Mouse (Mus musculus): ENCODE results near the gene Olfr323. TPM values are rescaled to one million over a fixed set of nuclear protein-coding genes. Genes with fewer than 3 reads are reported as not detected.

Olfr323 gene
- not detected in 2 replicates for polyA plus RNA-seq (2015; fragmentation: Nextera tagmentation; extraction: Ambion mirVana)

GRCm38 (mm10) chr11:58630401-58630800 is at the start of gene Olfr323:
TSS of gene Olfr323 (minus strand) at chr11:58630501.
- Histone ChIP-seq H3K4me3 (no peak within 1 kb of the TSS), H3K27ac (no peak within 1 kb of the TSS), H3K27me3 (no peaks in the 10 kb centered on the region), H3K4me2 (no peak within 1 kb of the TSS), H3K9ac (no peak within 1 kb of the TSS), H3K36me3 (no peaks in the 10 kb centered on the region), H3K4me1 (no peaks in the 10 kb centered on the region), H3K9me3 (no peaks in the 10 kb centered on the region)
- 77% methylated on average over 5 of the region's 5 CpGs for WGBS
- no peak for ATAC-seq (ENCODE audit: borderline replicate concordance, extremely low read depth, low FRiP score, low TSS enrichment)

- Histone ChIP-seq H3K4me1 (no peaks in the 10 kb centered on the region), H3K4me2 (no peak overlapping the region), H3K27ac (no peak overlapping the region), H3K4me3 (no peak overlapping the region), H3K9ac (no peak overlapping the region), H3K9me3 (no peaks in the 10 kb centered on the region), H3K27me3 (no peaks in the 10 kb centered on the region), H3K36me3 (no peaks in the 10 kb centered on the region)
- ATAC-seq (ENCODE audit: borderline replicate concordance, extremely low read depth, low FRiP score, low TSS enrichment): no peak
- 53% methylated on average over 4 of the region's 4 CpGs for WGBS
These were observed 41.5 kb upstream of the Olfr323 start for GRCm38 (mm10) chr11:58671825-58672224.

DNA sequence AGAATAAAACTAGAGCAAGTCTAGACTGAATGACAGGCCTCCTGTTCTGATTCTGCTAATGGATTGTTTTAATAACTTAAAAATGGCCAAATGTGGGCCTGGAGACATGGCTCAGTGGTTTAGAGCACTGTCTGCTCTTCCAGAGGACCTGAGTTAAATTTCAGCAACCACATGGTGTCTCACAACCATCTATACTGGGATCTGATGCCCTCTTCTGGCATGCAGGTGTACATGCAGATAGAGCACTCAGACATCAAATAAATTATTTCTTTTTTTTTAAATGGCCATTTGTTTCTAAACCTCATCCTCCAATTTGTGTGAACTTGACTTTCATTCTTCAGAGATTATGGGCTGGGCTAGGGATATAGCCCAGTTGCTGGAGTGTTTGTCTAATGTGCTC is 39.0 kb upstream of the Olfr323 start:
- Histone ChIP-seq H3K4me2 (no peak overlapping the region), H3K4me3 (no peak overlapping the region), H3K27ac (no peak overlapping the region), H3K36me3 (no peaks in the 10 kb centered on the region), H3K27me3 (no peaks in the 10 kb centered on the region), H3K9me3 (no peaks in the 10 kb centered on the region), H3K9ac (no peak overlapping the region), H3K4me1 (no peaks in the 10 kb centered on the region)
- ATAC-seq (ENCODE audit: borderline replicate concordance, extremely low read depth, low FRiP score, low TSS enrichment): no peak

GRCm38 (mm10) chr11:58658596-58658995 is 28.3 kb upstream of the Olfr323 start, which contains the start of gene Olfr322:
TSS of gene Olfr322 (plus strand) at chr11:58658782.
- H3K9ac ChIP-seq: no peak within 1 kb of the TSS
- no peak for ATAC-seq (ENCODE audit: borderline replicate concordance, extremely low read depth, low FRiP score, low TSS enrichment)
- 82% methylated on average over 4 of the region's 4 CpGs for WGBS
- H3K27me3 ChIP-seq: no peaks in the 10 kb centered on the region
- no peaks in the 10 kb centered on the region for H3K9me3 ChIP-seq
- no peak within 1 kb of the TSS for H3K27ac ChIP-seq
- H3K36me3 ChIP-seq: no peaks in the 10 kb centered on the region
- no peaks in the 10 kb centered on the region for H3K4me1 ChIP-seq
- no peak within 1 kb of the TSS for H3K4me3 ChIP-seq
- H3K4me2 ChIP-seq: no peak within 1 kb of the TSS

DNA sequence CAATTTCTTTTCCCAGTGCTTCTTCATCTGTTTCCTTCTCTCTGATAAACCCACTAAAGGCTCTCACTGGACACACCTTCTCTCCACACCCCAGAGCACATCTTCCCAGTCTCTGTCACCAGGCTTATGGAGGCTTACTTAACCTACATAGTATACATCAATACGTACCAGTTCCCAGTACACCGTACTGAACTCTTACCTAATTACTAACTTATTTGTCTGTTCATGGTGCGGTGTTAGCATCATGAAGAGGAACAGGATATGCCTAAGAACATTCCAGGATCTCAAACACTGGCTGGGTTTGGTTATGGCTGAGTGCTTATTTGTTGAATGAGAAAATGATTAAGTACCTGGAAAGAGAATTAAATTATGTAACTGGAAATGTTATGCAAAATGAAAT is 24.9 kb upstream of the Olfr323 start:
- H3K27ac ChIP-seq: no peak overlapping the region
- H3K9ac ChIP-seq: no peak overlapping the region
- H3K4me2 ChIP-seq: no peak overlapping the region
- ATAC-seq (ENCODE audit: borderline replicate concordance, extremely low read depth, low FRiP score, low TSS enrichment): no peak
- no peak overlapping the region for H3K4me3 ChIP-seq
- H3K27me3 ChIP-seq: no peaks in the 10 kb centered on the region
- no peaks in the 10 kb centered on the region for H3K9me3 ChIP-seq
- WGBS: 88% methylated on average over 3 of the region's 3 CpGs
- H3K36me3 ChIP-seq: no peaks in the 10 kb centered on the region
- H3K4me1 ChIP-seq: no peaks in the 10 kb centered on the region

GRCm38 (mm10) chr11:58643350-58643749 is 13.0 kb upstream of the Olfr323 start:
- no peak overlapping the region for H3K27ac ChIP-seq
- no peak overlapping the region for H3K9ac ChIP-seq
- WGBS: 32% methylated on average over 6 of the region's 6 CpGs
- peaks cover 33% of the 10 kb centered on the region for H3K27me3 ChIP-seq
- no peaks in the 10 kb centered on the region for H3K9me3 ChIP-seq
- H3K4me2 ChIP-seq: no peak overlapping the region
- H3K36me3 ChIP-seq: no peaks in the 10 kb centered on the region
- peaks cover 7% of the 10 kb centered on the region; the same call in 1 of the 2 replicates for H3K4me1 ChIP-seq
- ATAC-seq (ENCODE audit: borderline replicate concordance, extremely low read depth, low FRiP score, low TSS enrichment): no peak
- H3K4me3 ChIP-seq: no peak overlapping the region

- peak; percentile 73; the same call in 1 of the 2 replicates for ATAC-seq (ENCODE audit: borderline replicate concordance, extremely low read depth, low FRiP score, low TSS enrichment)
- Histone ChIP-seq H3K27ac (no peak overlapping the region), H3K27me3 (peaks cover 35% of the 10 kb centered on the region), H3K36me3 (no peaks in the 10 kb centered on the region), H3K9me3 (no peaks in the 10 kb centered on the region), H3K9ac (no peak overlapping the region), H3K4me1 (peaks cover 7% of the 10 kb centered on the region; the same call in 1 of the 2 replicates), H3K4me2 (no peak overlapping the region), H3K4me3 (no peak overlapping the region)
- WGBS: 71% methylated on average over 13 of the region's 13 CpGs
These were observed 11.5 kb upstream of the Olfr323 start for GRCm38 (mm10) chr11:58641638-58642358.

GRCm38 (mm10) chr11:58641057-58641456 is 10.8 kb upstream of the Olfr323 start:
- H3K4me3 ChIP-seq: 0 out of 2 replicates have a peak overlapping the region, but pooled peaks have one; percentile 20
- ATAC-seq (ENCODE audit: borderline replicate concordance, extremely low read depth, low FRiP score, low TSS enrichment): no peak
- WGBS: 27% methylated on average over 14 of the region's 14 CpGs

GRCm38 (mm10) chr11:58640272-58640867 is 10.1 kb upstream of the Olfr323 start, which contains the start of gene Trim58:
TSS of gene Trim58 (plus strand) at chr11:58640465.
- peak; percentile 57; the same call in 1 of the 2 replicates for ATAC-seq (ENCODE audit: borderline replicate concordance, extremely low read depth, low FRiP score, low TSS enrichment)
- no peak within 1 kb of the TSS for H3K27ac ChIP-seq
- WGBS: 3% methylated on average over 34 of the region's 34 CpGs
- no peaks in the 10 kb centered on the region for H3K36me3 ChIP-seq
- peaks cover 7% of the 10 kb centered on the region; the same call in 1 of the 2 replicates for H3K4me1 ChIP-seq
- H3K4me3 ChIP-seq: peak within 1 kb of the TSS; percentile 20
- peak within 1 kb of the TSS; percentile 53 for H3K4me2 ChIP-seq
- peaks cover 35% of the 10 kb centered on the region for H3K27me3 ChIP-seq
- H3K9ac ChIP-seq: peak within 1 kb of the TSS; percentile 14; the same call in 1 of the 2 replicates
- no peaks in the 10 kb centered on the region for H3K9me3 ChIP-seq

More at GRCm38 (mm10) chr11:58641057-58641456, 10.8 kb upstream of the Olfr323 start:
- H3K9ac ChIP-seq: no peak overlapping the region
- peak overlapping the region; percentile 53 for H3K4me2 ChIP-seq
- H3K36me3 ChIP-seq: no peaks in the 10 kb centered on the region
- H3K27me3 ChIP-seq: peaks cover 35% of the 10 kb centered on the region
- H3K9me3 ChIP-seq: no peaks in the 10 kb centered on the region
- H3K4me1 ChIP-seq: peaks cover 7% of the 10 kb centered on the region; the same call in 1 of the 2 replicates
- no peak overlapping the region for H3K27ac ChIP-seq

DNA sequence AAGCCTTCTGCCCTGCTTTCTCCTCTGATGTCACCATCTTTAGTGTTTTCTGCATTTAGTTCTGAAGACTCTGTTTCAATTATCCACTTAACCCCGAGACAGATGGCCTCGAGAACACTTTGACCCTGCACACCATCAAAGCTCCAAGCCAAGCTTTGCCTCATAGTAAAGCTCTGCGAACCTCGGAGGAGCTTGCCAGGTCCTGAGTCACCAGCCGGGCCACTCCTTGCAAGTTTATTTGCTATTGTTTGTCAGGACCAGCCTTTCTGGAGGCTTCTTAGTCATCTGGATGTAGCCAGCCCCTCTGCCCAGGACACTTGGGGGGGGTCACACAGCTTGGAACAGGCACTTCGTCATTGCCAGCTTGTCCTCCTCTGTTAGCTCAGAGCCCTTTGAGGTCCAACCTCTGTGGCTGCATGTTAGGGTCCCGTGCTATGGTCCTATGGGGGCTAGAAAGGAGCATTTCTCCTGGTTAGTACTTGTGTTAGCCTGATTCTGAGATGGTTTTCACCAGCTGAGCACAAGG is 7.9 kb upstream of the Olfr323 start:
- no peak overlapping the region for H3K4me2 ChIP-seq
- no peak overlapping the region for H3K4me3 ChIP-seq
- H3K9me3 ChIP-seq: no peaks in the 10 kb centered on the region
- no peak overlapping the region for H3K27ac ChIP-seq
- H3K4me1 ChIP-seq: peaks cover 7% of the 10 kb centered on the region; the same call in 1 of the 2 replicates
- H3K36me3 ChIP-seq: no peaks in the 10 kb centered on the region
- 49% methylated on average over 7 of the region's 7 CpGs for WGBS
- H3K27me3 ChIP-seq: peaks cover 35% of the 10 kb centered on the region
- ATAC-seq (ENCODE audit: borderline replicate concordance, extremely low read depth, low FRiP score, low TSS enrichment): no peak
- H3K9ac ChIP-seq: no peak overlapping the region

- H3K27me3 ChIP-seq: peaks cover 28% of the 10 kb centered on the region
- no peak overlapping the region for H3K4me3 ChIP-seq
- 9% methylated on average over 2 of the region's 4 CpGs for WGBS
- H3K27ac ChIP-seq: no peak overlapping the region
- H3K9me3 ChIP-seq: no peaks in the 10 kb centered on the region
- H3K4me1 ChIP-seq: peaks cover 7% of the 10 kb centered on the region; the same call in 1 of the 2 replicates
- ATAC-seq (ENCODE audit: borderline replicate concordance, extremely low read depth, low FRiP score, low TSS enrichment): no peak
- H3K36me3 ChIP-seq: no peaks in the 10 kb centered on the region
- H3K4me2 ChIP-seq: no peak overlapping the region
- no peak overlapping the region for H3K9ac ChIP-seq
These were observed 6.2 kb upstream of the Olfr323 start for GRCm38 (mm10) chr11:58636376-58636977.
